Mouse (Mus musculus) heart, embryonic 12.5 days (tissue): ENCODE data around the gene Mcm3ap. TPM values are rescaled to one million over a fixed set of nuclear protein-coding genes. Genes with fewer than 3 reads are reported as not detected.

Source experiments
- ATAC-seq: fragments of 200-750 bp; cut with Nextera tagmentation; 2 replicates; pipeline ENCODE4 v1.8.0; 2017; ENCODE audit warnings: moderate TSS enrichment, moderate library complexity; ENCODE audit not compliant: insufficient number of reproducible peaks, low FRiP score
- H3K27ac ChIP-seq: fragments of 300-500 bp; sonication (generic); 2 replicates; pipeline ENCODE4 v1.5.1; 2016; ENCODE audit warnings: mild to moderate bottlenecking, moderate library complexity; ENCODE audit not compliant: poor library complexity, severe bottlenecking
- H3K27me3 ChIP-seq: fragments of 300-500 bp; sonication (generic); replicated peaks from 2 replicates; pipeline ENCODE4 v1.6.1; 2016; ENCODE audit warnings: mild to moderate bottlenecking, moderate library complexity
- H3K36me3 ChIP-seq: fragments of 300-500 bp; sonication (generic); 2 replicates; pipeline ENCODE4 v1.6.1; 2016; ENCODE audit warnings: mild to moderate bottlenecking, moderate library complexity
- H3K4me1 ChIP-seq: fragments of 300-500 bp; sonication (generic); replicated peaks from 2 replicates; pipeline ENCODE4 v1.6.1; 2016; ENCODE audit warnings: mild to moderate bottlenecking
- H3K4me2 ChIP-seq: fragments of 300-500 bp; sonication (generic); 2 replicates; pipeline ENCODE4 v1.6.1; 2016; ENCODE audit warnings: mild to moderate bottlenecking, moderate library complexity
- H3K4me3 ChIP-seq: fragments of 300-500 bp; sonication (generic); 2 replicates; pipeline ENCODE4 v1.5.1; 2016; ENCODE audit warnings: mild to moderate bottlenecking
- H3K9ac ChIP-seq: fragments of 300-500 bp; sonication (generic); 2 replicates; pipeline ENCODE4 v1.6.1; 2016; ENCODE audit warnings: mild to moderate bottlenecking, moderate library complexity
- H3K9me3 ChIP-seq: fragments of 300-500 bp; sonication (generic); replicated peaks from 2 replicates; pipeline ENCODE4 v1.6.1; 2016; ENCODE audit warnings: mild to moderate bottlenecking, moderate library complexity
- WGBS: fragments of 180-500 bp; shearing (Covaris S2); methylation state at CpG from one replicate; pipeline ENCODE4 v1.1.7; 2016; 5-methylcytosine and 5-hydroxymethylcytosine counted together
- polyA plus RNA-seq: library from polyadenylated mRNA; unstranded; fragments of >200 nt; fragmentation: Nextera tagmentation; extraction: Ambion mirVana; gene quantifications from 2 replicates; pipeline ENCODE4 v1.2.1, GENCODE M21; 2016

The Mcm3ap gene
- polyA plus RNA-seq, 1 experiment from 2014 or later = 50.3 TPM

DNA sequence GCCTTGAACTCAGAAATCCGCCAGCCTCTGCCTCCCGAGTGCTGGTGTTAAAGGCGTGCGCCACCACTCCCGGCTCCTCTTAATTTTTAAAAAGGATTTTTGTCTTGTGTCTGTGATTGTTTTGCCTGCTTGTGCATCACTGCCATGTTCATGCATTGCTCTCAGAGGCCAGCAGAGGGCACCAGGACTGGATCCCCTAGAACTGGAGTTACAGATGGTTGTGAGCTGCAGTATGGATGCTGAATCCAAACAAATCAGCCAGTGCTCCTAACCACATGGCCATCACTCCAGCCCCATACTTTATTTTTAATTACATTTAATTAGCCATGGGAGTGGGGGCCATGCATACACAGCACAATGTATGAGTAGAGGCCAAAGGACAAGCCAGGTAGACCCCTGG lies 13.4 kb upstream of the Mcm3ap start:
- peaks cover 4% of the 10 kb centered on the region; the same call in 1 of the 2 replicates for H3K36me3 ChIP-seq
- no peak overlapping the region for H3K4me3 ChIP-seq
- no peaks in the 10 kb centered on the region for H3K4me1 ChIP-seq
- WGBS = 53% methylated on average over 5 of the region's 5 CpGs
- ATAC-seq = no peak
- no peaks in the 10 kb centered on the region for H3K27me3 ChIP-seq
- peaks cover 17% of the 10 kb centered on the region for H3K9me3 ChIP-seq
- no peak overlapping the region for H3K9ac ChIP-seq
- H3K27ac ChIP-seq = no peak overlapping the region
- H3K4me2 ChIP-seq = no peak overlapping the region

DNA sequence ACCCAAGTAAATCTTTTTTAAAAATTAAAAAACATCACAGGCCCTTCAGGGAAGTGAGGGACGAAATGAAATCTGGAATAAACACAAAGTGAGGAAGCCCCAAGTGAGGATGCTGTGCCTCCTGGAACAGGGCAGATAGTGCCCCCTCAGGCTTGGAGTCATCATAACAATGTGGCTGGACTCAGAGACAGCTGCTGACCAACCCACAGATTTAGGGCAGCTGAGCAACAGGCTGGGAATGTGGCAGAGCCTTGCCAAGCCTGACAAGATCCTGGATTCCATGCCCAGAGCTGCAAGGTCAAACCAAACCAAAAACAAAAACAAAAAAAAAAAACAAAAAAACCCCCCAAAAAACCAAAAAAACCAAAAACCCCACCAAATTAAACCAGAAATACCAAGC lies 7.5 kb upstream of the Mcm3ap start:
- Histone ChIP-seq H3K4me1 (no peaks in the 10 kb centered on the region), H3K36me3 (peaks cover 31% of the 10 kb centered on the region), H3K9ac (no peak overlapping the region), H3K4me3 (no peak overlapping the region), H3K27ac (no peak overlapping the region), H3K9me3 (peaks cover 20% of the 10 kb centered on the region), H3K27me3 (no peaks in the 10 kb centered on the region), H3K4me2 (no peak overlapping the region)
- WGBS = 78% methylated on average over 1 of the region's 1 CpGs
- no peak for ATAC-seq

DNA sequence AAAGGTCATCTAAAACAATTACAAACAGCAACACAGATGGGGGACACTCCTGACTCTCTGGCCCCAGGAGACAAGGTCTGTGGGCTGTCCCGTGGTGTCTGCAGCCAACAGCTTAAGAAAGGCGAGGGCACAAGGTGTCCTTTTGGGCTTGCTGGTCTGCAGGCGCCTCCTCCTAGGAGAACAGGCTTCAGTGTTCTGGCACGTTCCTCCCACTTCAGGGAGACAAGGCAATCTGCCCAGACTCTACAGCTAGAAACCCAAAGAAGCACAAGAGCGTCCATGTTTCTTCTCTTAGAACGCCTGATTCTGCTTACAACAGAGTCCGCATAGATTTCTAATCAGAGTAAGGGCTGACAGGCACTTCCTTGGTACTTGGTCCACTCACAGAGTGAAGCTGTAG lies 6.4 kb upstream of the Mcm3ap start:
- 82% methylated on average over 7 of the region's 7 CpGs for WGBS
- H3K4me1 ChIP-seq = no peaks in the 10 kb centered on the region
- H3K9me3 ChIP-seq = peaks cover 20% of the 10 kb centered on the region
- H3K9ac ChIP-seq = no peak overlapping the region
- ATAC-seq = no peak
- peaks cover 31% of the 10 kb centered on the region for H3K36me3 ChIP-seq
- H3K4me3 ChIP-seq = no peak overlapping the region
- H3K4me2 ChIP-seq = no peak overlapping the region
- H3K27ac ChIP-seq = no peak overlapping the region
- no peaks in the 10 kb centered on the region for H3K27me3 ChIP-seq

DNA sequence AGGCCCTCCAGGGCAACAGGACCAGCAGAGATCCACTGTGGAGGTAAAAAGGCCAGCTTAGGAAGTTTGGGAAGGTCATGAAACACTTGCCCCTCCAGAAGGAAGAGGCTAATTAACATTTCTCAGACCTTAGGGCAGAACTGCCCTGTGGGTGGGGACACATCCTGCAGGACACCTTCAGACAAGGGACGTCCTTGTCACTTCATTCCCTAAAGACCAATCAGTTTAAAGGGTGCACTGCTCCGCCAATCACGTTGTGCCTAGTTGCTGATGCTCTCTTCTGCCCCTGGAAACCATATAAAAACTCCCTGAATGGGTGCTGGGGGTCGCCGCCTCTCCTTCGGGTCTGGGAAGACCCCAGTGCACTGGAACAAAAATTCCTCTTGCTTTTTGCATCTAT lies 6.0 kb upstream of the Mcm3ap start:
- H3K27me3 ChIP-seq = no peaks in the 10 kb centered on the region
- no peak overlapping the region for H3K4me3 ChIP-seq
- WGBS = 88% methylated on average over 6 of the region's 6 CpGs
- H3K4me2 ChIP-seq = no peak overlapping the region
- ATAC-seq = no peak
- H3K36me3 ChIP-seq = peaks cover 31% of the 10 kb centered on the region
- H3K9ac ChIP-seq = no peak overlapping the region
- peaks cover 20% of the 10 kb centered on the region for H3K9me3 ChIP-seq
- no peak overlapping the region for H3K27ac ChIP-seq
- H3K4me1 ChIP-seq = peaks cover 1% of the 10 kb centered on the region

DNA sequence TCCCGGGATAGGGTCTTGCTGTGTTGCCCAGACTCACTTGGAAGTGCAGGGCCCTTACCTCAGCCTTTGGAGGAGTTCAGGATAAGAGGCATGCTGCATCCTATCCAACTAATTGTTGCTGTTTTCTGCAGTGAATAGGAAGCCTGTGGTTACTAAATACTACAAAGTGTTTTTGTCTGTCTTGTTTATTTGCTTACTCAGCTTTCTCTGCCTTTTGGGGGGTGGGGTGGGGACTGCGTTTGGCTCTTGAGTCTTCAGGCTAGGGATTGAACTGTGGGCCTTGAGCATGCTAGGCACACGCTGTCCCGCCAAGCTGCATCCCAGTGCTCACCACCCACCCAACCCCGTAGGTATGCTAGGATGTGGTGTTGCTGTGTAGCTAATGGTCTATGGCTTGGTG lies 5.0 kb downstream of the Mcm3ap start:
- Histone ChIP-seq H3K27ac (no peak overlapping the region), H3K4me1 (peaks cover 7% of the 10 kb centered on the region), H3K9ac (no peak overlapping the region), H3K36me3 (peaks cover 79% of the 10 kb centered on the region), H3K4me3 (no peak overlapping the region), H3K9me3 (no peaks in the 10 kb centered on the region), H3K4me2 (no peak overlapping the region), H3K27me3 (no peaks in the 10 kb centered on the region)
- no peak for ATAC-seq
- WGBS = 86% methylated on average over 5 of the region's 5 CpGs

DNA sequence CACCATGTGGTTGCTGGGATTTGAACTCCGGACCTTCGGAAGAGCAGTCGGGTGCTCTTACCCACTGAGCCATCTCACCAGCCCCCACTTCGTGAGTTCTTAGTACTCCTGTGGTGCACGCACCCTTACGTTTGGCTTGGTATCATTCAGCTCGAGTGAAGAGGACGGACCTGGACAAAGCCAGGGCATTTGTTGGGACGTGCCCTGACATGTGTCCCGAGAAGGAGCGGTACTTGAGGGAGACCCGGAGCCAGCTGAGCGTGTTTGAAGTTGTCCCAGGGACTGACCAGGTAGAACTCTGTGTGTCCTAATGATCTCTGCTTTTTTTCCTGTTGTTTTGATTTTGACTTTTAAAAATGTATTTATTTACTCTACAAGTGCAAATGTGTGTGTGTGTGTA lies 12.1 kb downstream of the Mcm3ap start:
- H3K4me2 ChIP-seq = no peak overlapping the region
- no peaks in the 10 kb centered on the region for H3K27me3 ChIP-seq
- H3K4me1 ChIP-seq = no peaks in the 10 kb centered on the region
- H3K9me3 ChIP-seq = no peaks in the 10 kb centered on the region
- WGBS = 93% methylated on average over 13 of the region's 13 CpGs
- peaks cover 95% of the 10 kb centered on the region for H3K36me3 ChIP-seq
- H3K9ac ChIP-seq = no peak overlapping the region
- ATAC-seq = no peak
- H3K27ac ChIP-seq = no peak overlapping the region
- H3K4me3 ChIP-seq = no peak overlapping the region

DNA sequence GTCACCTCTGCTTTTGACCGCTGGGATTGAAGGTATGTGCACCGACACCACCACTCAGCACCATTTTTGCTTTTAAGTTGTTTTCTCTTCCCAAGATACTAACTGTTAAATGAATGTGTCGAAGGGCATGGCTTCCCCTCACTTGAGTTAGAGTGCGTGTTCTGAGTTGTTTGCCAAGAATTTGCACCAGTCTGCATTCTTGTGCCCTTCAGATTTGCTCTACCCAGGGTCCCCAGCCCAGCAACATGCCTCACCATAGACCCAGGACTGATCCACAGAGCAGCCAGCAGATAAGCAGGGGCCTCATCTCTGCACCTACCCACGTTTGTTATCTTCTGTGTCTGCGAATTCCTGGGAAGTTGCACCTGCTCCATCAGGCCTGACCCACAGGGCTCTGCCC lies 12.8 kb downstream of the Mcm3ap start:
- no peaks in the 10 kb centered on the region for H3K9me3 ChIP-seq
- H3K27me3 ChIP-seq = no peaks in the 10 kb centered on the region
- H3K36me3 ChIP-seq = peaks cover 95% of the 10 kb centered on the region
- no peak for ATAC-seq
- 67% methylated on average over 6 of the region's 6 CpGs for WGBS
- no peak overlapping the region for H3K27ac ChIP-seq
- no peak overlapping the region for H3K4me3 ChIP-seq
- H3K4me1 ChIP-seq = no peaks in the 10 kb centered on the region
- H3K4me2 ChIP-seq = no peak overlapping the region
- H3K9ac ChIP-seq = no peak overlapping the region

DNA sequence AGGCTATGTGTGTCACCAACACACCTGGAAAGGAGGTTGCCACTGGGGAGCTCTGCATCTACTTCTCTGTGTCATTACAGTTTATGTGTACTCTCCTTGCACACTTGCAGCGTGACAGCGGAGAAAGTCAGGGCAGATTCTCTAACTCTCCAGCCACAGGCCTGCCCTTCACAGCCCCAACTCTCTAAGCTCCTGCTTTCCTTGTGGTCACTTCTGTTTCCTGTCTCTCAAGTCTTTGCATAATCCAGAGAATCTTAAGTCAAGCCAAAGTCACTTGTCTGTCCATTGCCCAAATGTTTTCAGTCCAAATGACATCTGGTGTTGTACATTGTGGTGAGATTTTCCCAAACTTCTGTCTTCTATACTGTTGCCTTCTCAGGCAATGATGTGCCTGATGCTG lies 17.6 kb downstream of the Mcm3ap start:
- no peak overlapping the region for H3K4me2 ChIP-seq
- ATAC-seq = no peak
- H3K27ac ChIP-seq = no peak overlapping the region
- no peaks in the 10 kb centered on the region for H3K9me3 ChIP-seq
- no peak overlapping the region for H3K9ac ChIP-seq
- H3K4me3 ChIP-seq = no peak overlapping the region
- H3K4me1 ChIP-seq = no peaks in the 10 kb centered on the region
- 84% methylated on average over 2 of the region's 2 CpGs for WGBS
- peaks cover 96% of the 10 kb centered on the region for H3K36me3 ChIP-seq
- no peaks in the 10 kb centered on the region for H3K27me3 ChIP-seq

DNA sequence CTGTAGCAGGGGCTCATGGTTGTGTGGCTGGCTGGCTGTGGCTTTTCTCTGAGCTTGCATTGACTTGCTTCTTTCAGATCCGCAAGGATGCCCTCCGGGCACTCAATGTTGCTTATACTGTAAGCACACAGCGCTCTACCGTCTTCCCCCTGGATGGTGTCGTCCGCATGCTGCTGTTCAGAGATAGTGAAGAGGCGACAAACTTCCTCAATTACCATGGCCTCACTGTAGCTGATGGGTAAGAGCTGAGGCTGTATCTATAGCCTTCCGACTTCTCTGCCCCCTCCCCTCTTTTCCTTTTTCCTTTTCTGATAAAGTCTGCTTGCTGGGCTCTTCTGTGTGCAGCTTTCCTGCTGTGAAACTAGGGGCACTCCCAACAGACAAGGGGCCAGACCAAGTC lies 19.5 kb downstream of the Mcm3ap start:
- ATAC-seq = peak; percentile 61; the same call in 1 of the 2 replicates
- Histone ChIP-seq H3K4me2 (no peak overlapping the region), H3K9ac (no peak overlapping the region), H3K4me1 (no peaks in the 10 kb centered on the region), H3K4me3 (no peak overlapping the region), H3K36me3 (peaks cover 91% of the 10 kb centered on the region), H3K27me3 (no peaks in the 10 kb centered on the region), H3K9me3 (no peaks in the 10 kb centered on the region), H3K27ac (no peak overlapping the region)
- 81% methylated on average over 8 of the region's 8 CpGs for WGBS

DNA sequence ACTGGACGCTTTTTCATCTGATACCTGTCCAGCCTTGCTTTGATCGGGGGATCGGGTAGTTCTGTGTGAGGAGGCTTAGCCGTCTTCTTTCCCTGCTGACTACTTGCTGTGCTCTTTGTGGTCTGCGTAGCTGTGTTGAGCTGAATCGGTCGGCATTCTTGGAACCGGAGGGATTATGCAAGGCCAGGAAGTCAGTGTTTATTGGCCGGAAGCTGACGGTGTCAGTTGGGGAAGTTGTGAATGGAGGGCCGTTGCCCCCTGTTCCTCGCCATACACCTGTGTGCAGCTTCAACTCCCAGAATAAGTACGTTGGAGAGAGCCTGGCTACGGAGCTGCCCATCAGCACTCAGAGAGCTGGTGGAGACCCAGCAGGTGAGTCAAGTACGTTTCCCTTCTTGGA lies 20.5 kb downstream of the Mcm3ap start:
- Histone ChIP-seq H3K4me3 (no peak overlapping the region), H3K9ac (no peak overlapping the region), H3K4me2 (no peak overlapping the region), H3K27me3 (no peaks in the 10 kb centered on the region), H3K27ac (no peak overlapping the region), H3K36me3 (peaks cover 90% of the 10 kb centered on the region), H3K4me1 (no peaks in the 10 kb centered on the region), H3K9me3 (no peaks in the 10 kb centered on the region)
- no peak for ATAC-seq
- 89% methylated on average over 15 of the region's 15 CpGs for WGBS

DNA sequence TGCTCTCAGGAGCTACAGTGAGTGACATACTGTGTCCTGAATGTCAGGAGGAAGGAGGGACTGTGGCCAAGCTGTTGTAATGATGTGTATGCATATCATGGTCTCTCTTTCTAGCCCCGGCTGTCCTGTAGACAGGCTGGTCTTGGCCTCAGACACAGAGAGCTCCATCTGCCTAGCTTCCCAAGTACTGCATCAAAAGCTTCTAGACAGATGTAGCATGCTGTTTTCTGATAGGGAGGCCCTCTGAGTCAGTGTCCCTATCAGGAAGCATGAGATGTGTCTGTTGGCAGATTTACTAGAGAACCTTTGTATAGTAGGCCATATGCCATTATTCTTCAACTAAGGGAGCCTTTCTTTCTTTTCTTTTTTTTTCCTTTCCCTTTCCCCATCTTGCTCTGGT lies 24.8 kb downstream of the Mcm3ap start:
- Histone ChIP-seq H3K4me2 (no peak overlapping the region), H3K36me3 (peaks cover 82% of the 10 kb centered on the region), H3K27ac (no peak overlapping the region), H3K9me3 (no peaks in the 10 kb centered on the region), H3K27me3 (no peaks in the 10 kb centered on the region), H3K9ac (no peak overlapping the region), H3K4me1 (peaks cover 16% of the 10 kb centered on the region), H3K4me3 (no peak overlapping the region)
- 81% methylated on average over 1 of the region's 1 CpGs for WGBS
- no peak for ATAC-seq

DNA sequence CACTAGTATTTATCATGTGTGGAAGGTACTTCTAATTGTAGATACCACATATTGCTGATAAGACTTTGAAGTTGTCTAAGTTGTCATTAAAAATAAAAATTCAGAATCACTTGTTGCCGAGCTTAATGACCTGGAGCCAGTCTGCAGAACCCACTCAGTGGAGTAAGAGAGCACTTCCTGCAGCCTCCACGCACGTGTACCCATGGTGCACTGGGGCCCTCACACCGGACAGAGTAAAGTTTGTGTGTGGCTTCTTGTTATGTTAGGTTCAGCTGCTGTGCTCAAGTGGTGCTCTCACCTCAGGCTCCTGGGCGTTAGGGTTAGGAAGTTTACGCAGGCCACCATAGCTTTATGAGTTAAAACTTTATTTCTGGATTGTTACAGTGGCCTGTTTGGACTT lies 26.8 kb downstream of the Mcm3ap start:
- Histone ChIP-seq H3K4me2 (no peak overlapping the region), H3K27ac (peak overlapping the region; percentile 56; the same call in 1 of the 2 replicates), H3K36me3 (peaks cover 82% of the 10 kb centered on the region), H3K9ac (no peak overlapping the region), H3K4me3 (no peak overlapping the region), H3K27me3 (no peaks in the 10 kb centered on the region), H3K9me3 (no peaks in the 10 kb centered on the region), H3K4me1 (peaks cover 16% of the 10 kb centered on the region)
- 77% methylated on average over 6 of the region's 6 CpGs for WGBS
- ATAC-seq = no peak
